ENCODE assay signal across 16 mouse cellular contexts in genomic region chr4:103421541-103421951, GRCm38 (mm10).
DNase-seq lines count a peak whose midpoint lies in the region; ATAC-seq and TF ChIP-seq lines count a peak whose summit lies in the region.
"Had no signal": no experiment of that assay in that cellular context is flagged by ENCODE, and none has a peak within 500 bp of the region (broad histone marks: within the 10 kb centered on the region; RNA-seq: fewer than 3 reads in every experiment).

No protein-coding gene starts in this region.

- no peaks in the 10 kb centered on the region for H3K27me3 ChIP-seq in heart, postnatal 0 days (ENCODE audit: control insufficient read depth, insufficient read depth, low read length)
- H3K27me3 ChIP-seq in lung, postnatal 0 days (replicated peaks; ENCODE audit: insufficient read depth, low read length), result no peaks in the 10 kb centered on the region
- H3K27me3 ChIP-seq: embryonic facial prominence, embryonic 15.5 days; forebrain, embryonic 12.5 days; lung, embryonic 15.5 days; stomach, embryonic 15.5 days had no signal

- no peak overlapping the region for H3K4me2 ChIP-seq in heart, postnatal 0 days (ENCODE audit: low read depth, low read length)
- H3K4me2 ChIP-seq in lung, postnatal 0 days (replicated peaks; ENCODE audit: low read depth, low read length), result no peak overlapping the region
- H3K4me2 ChIP-seq: embryonic facial prominence, embryonic 15.5 days; forebrain, embryonic 12.5 days; lung, embryonic 15.5 days; stomach, embryonic 15.5 days had no signal

- no peak overlapping the region for H3K4me3 ChIP-seq in heart, postnatal 0 days (ENCODE audit: low read depth, low read length)
- H3K4me3 ChIP-seq in lung, postnatal 0 days (ENCODE audit: low read depth, low read length), result no peak overlapping the region
- no peak overlapping the region for H3K4me3 ChIP-seq in lung, adult 2 months (replicated peaks; ENCODE audit: extremely low read depth, low read depth, low read length)
- H3K4me3 ChIP-seq: embryonic facial prominence, embryonic 15.5 days; forebrain, embryonic 12.5 days; lung, embryonic 15.5 days; stomach, embryonic 15.5 days had no signal

- no peaks in the 10 kb centered on the region for H3K9me3 ChIP-seq in heart, postnatal 0 days (replicated peaks; ENCODE audit: control insufficient read depth, low read length)
- H3K9me3 ChIP-seq in lung, postnatal 0 days (ENCODE audit: low read length), result no peaks in the 10 kb centered on the region
- H3K9me3 ChIP-seq: embryonic facial prominence, embryonic 15.5 days; forebrain, embryonic 12.5 days; lung, embryonic 15.5 days; stomach, embryonic 15.5 days had no signal

- H3K4me1 ChIP-seq in heart, postnatal 0 days (ENCODE audit: control insufficient read depth, insufficient read depth), result peaks cover 14% of the 10 kb centered on the region
- no peaks in the 10 kb centered on the region for H3K4me1 ChIP-seq in lung, postnatal 0 days (ENCODE audit: insufficient read depth, low read depth, low read length)
- no peaks in the 10 kb centered on the region for H3K4me1 ChIP-seq in lung, adult 2 months (ENCODE audit: control insufficient read depth, insufficient read depth, low read length)
- H3K4me1 ChIP-seq: embryonic facial prominence, embryonic 15.5 days; forebrain, embryonic 12.5 days; stomach, embryonic 15.5 days had no signal

- peak; percentile 86 for ATAC-seq in heart, postnatal 0 days (ENCODE audit: insufficient read depth, low read depth)
- ATAC-seq in lung, postnatal 0 days, result peak; percentile 44
- ATAC-seq: inflammation-experienced regulatory T-cells, adult 6 months had no signal

- intact Hi-C loops in heart, postnatal 14 days (cut with DNase I), result no loop called here

- no peaks in the 10 kb centered on the region for H3K36me3 ChIP-seq in heart, postnatal 0 days (replicated peaks; ENCODE audit: control insufficient read depth, insufficient read depth, low read length)
- H3K36me3 ChIP-seq in lung, postnatal 0 days (ENCODE audit: insufficient read depth, low read length), result no peaks in the 10 kb centered on the region
- H3K36me3 ChIP-seq: embryonic facial prominence, embryonic 15.5 days; forebrain, embryonic 12.5 days; lung, embryonic 15.5 days; stomach, embryonic 15.5 days had no signal

- TF ChIP-seq CTCF in heart, postnatal 0 days (IDR thresholded peaks at IDR 0.05; ENCODE audit: low read depth), result no peak
- no peak for TF ChIP-seq CTCF in lung, postnatal 0 days (IDR thresholded peaks at IDR 0.05)
- TF ChIP-seq CTCF in lung, adult 2 months (IDR thresholded peaks at IDR 0.05; ENCODE audit: insufficient read depth, low read length), result no peak

- DNase-seq in adrenal gland, adult 2 months, result peak; percentile 10
- DNase-seq in adrenal gland, postnatal 25 days, result no peak
- peak; percentile 48 for DNase-seq in heart, postnatal 0 days (ENCODE audit: low spot score)
- no peak for DNase-seq in heart, postnatal 14 days
- peak; percentile 10 for DNase-seq in lung, postnatal 0 days (ENCODE audit: low spot score)
- DNase-seq in lung, adult 2 months, result no peak
- peak; percentile 72 for DNase-seq in mesoderm, embryonic 11.5 days (ENCODE audit: low read depth, low spot score)
- DNase-seq in right cerebral cortex, adult 18-20 months, result no peak
- DNase-seq: cerebellum, postnatal 14 days; liver; retina, postnatal 1 day had no signal

- H3K9ac ChIP-seq in heart, postnatal 0 days (replicated peaks; ENCODE audit: low read depth, low read length), result no peak overlapping the region
- H3K9ac ChIP-seq in lung, postnatal 0 days (replicated peaks; ENCODE audit: low read depth), result no peak overlapping the region
- H3K9ac ChIP-seq: embryonic facial prominence, embryonic 15.5 days; forebrain, embryonic 12.5 days; lung, embryonic 15.5 days; stomach, embryonic 15.5 days had no signal

- H3K27ac ChIP-seq in heart, postnatal 0 days (ENCODE audit: low read depth), result no peak overlapping the region; the same call in 1 of the 2 replicates
- no peak overlapping the region for H3K27ac ChIP-seq in lung, postnatal 0 days (ENCODE audit: low read length)
- H3K27ac ChIP-seq: embryonic facial prominence, embryonic 15.5 days; forebrain, embryonic 12.5 days; lung, embryonic 15.5 days; stomach, embryonic 15.5 days had no signal

- WGBS in heart, postnatal 0 days, result 15% methylated on average over 2 of the region's 2 CpGs
- WGBS in lung, postnatal 0 days, result 10% methylated on average over 2 of the region's 2 CpGs
- WGBS in lung, adult 2 months, result 23% methylated on average over 2 of the region's 2 CpGs

- TF ChIP-seq POLR2A in lung, adult 2 months (IDR thresholded peaks at IDR 0.05; ENCODE audit: borderline replicate concordance, extremely low read depth, low read depth, low read length), result no peak

- peak; percentile 23; the same call in 1 of the 2 replicates for TF ChIP-seq EP300 in heart, postnatal 0 days (IDR thresholded peaks at IDR 0.05; ENCODE audit: low read depth)
- TF ChIP-seq EP300 in lung, postnatal 0 days (IDR thresholded peaks at IDR 0.05), result no peak

Comparison
In these comparisons a context has a peak if more than half of its experiments do, and no peak if none do; other contexts are left out.
1. DNase-seq: peak in adrenal gland, adult 2 months (single experiment), heart, postnatal 0 days (single experiment), lung, postnatal 0 days (single experiment) and mesoderm, embryonic 11.5 days (single experiment); none in adrenal gland, postnatal 25 days (single experiment), heart, postnatal 14 days (0 of 2), lung, adult 2 months (single experiment) and right cerebral cortex, adult 18-20 months (single experiment).